Mouse (Mus musculus): ENCODE data around the gene Sspo.

Sspo gene

GRCm38 (mm10) chr6:48435706-48436349 lies 12.2 kb upstream of the Sspo start:
- DNase-seq (ENCODE audit: low read depth), result no peak

GRCm38 (mm10) chr6:48437679-48438376 lies 10.2 kb upstream of the Sspo start:
- DNase-seq (ENCODE audit: low read depth), result no peak

GRCm38 (mm10) chr6:48438475-48439125 lies 9.4 kb upstream of the Sspo start:
- DNase-seq (ENCODE audit: low read depth), result no peak

GRCm38 (mm10) chr6:48439654-48440053 lies 8.4 kb upstream of the Sspo start:
- no peak for DNase-seq (ENCODE audit: low read depth)

GRCm38 (mm10) chr6:48440306-48441014 lies 7.6 kb upstream of the Sspo start:
- peak; percentile 35 for DNase-seq (ENCODE audit: low read depth)

GRCm38 (mm10) chr6:48443592-48444309 lies 4.3 kb upstream of the Sspo start:
- DNase-seq (ENCODE audit: low read depth), result peak; percentile 95

GRCm38 (mm10) chr6:48444310-48445180 lies 3.5 kb upstream of the Sspo start:
- no peak for DNase-seq (ENCODE audit: low read depth)

GRCm38 (mm10) chr6:48445181-48446101 lies 2.6 kb upstream of the Sspo start, which contains the start of gene Zfp467:
Gene Zfp467, minus strand, starts transcription at chr6:48445825.
- peak; percentile 65 for DNase-seq (ENCODE audit: low read depth)

GRCm38 (mm10) chr6:48446256-48446655 lies 1.8 kb upstream of the Sspo start:
- no peak for DNase-seq (ENCODE audit: low read depth)

- DNase-seq (ENCODE audit: low read depth), result no peak
These were observed 1.1 kb upstream of the Sspo start for GRCm38 (mm10) chr6:48446896-48447295.

GRCm38 (mm10) chr6:48448527-48448926 lies 498 bp downstream of the Sspo start:
- DNase-seq (ENCODE audit: low read depth), result no peak

GRCm38 (mm10) chr6:48452151-48452550 lies 4.1 kb downstream of the Sspo start:
- DNase-seq (ENCODE audit: low read depth), result no peak

GRCm38 (mm10) chr6:48452771-48453170 lies 4.7 kb downstream of the Sspo start:
- no peak for DNase-seq (ENCODE audit: low read depth)

- DNase-seq (ENCODE audit: low read depth), result no peak
These were observed 17.1 kb downstream of the Sspo start for GRCm38 (mm10) chr6:48464966-48465679.

GRCm38 (mm10) chr6:48466715-48467114 lies 18.7 kb downstream of the Sspo start:
- DNase-seq (ENCODE audit: low read depth), result no peak

GRCm38 (mm10) chr6:48467490-48467889 lies 19.5 kb downstream of the Sspo start:
- no peak for DNase-seq (ENCODE audit: low read depth)

GRCm38 (mm10) chr6:48470739-48471138 lies 22.7 kb downstream of the Sspo start:
- no peak for DNase-seq (ENCODE audit: low read depth)

GRCm38 (mm10) chr6:48478446-48478845 lies 30.4 kb downstream of the Sspo start:
- no peak for DNase-seq (ENCODE audit: low read depth)

GRCm38 (mm10) chr6:48482501-48482900 lies 34.5 kb downstream of the Sspo start:
- no peak for DNase-seq (ENCODE audit: low read depth)
